8 mouse cellular contexts compared by ENCODE assay signal in the genomic region with DNA sequence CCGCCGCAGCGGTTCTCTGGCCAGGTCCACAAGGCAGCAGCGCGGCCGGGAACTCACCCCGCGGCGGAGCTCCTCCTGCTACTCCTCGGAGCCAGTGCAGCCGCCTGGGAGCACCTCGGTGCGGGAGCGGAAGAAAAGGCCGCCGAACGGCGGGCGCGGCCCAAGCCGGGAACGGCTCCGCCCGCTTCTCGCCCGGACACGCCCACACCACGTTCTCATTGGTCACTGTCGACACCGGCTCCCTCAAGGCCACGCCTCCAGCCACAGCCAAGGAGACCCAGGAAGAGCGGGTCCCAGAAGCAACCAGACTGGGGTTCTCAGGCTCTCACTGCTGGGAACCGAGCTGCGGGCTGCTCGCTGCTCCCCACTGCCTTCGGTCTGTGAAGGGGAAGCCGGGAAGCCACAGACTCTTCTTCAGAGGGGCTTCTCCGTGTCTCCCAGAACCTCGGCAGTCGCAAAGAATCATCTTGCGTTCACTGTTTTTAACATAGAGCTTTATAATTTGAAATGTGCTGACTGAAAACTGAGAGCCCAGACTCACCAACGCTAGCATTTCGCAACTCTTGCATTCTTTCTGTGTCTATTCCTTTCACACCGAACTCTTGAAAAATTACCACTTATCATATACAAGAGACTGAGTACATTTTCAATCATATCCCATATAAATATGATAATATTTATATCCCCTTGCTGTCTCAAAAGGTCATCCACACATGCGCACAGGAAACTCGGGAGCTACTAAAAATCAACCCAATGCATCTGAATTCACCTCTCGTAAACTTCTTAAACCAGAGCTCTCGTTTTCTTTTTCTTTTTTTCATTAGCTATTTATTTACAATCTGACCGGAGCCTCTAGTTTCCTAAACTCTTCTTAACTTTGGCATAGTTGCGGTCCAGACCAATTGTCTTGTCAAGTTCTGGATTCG. TPM values are rescaled to one million over a fixed set of nuclear protein-coding genes. Genes with fewer than 3 reads are reported as not detected.
DNase-seq lines count a peak whose midpoint lies in the region; ATAC-seq and TF ChIP-seq lines count a peak whose summit lies in the region.

A gene (minus strand): TSS at position 170 of the 926 bp plus-strand sequence.

- peaks cover 10% of the 10 kb centered on the region for H3K27me3 ChIP-seq in embryonic facial prominence, embryonic 15.5 days
- peaks cover 10% of the 10 kb centered on the region for H3K27me3 ChIP-seq in kidney, embryonic 14.5 days (ENCODE audit: control insufficient read depth, insufficient read depth, low read length)
- H3K27me3 ChIP-seq in limb, embryonic 15.5 days = peaks cover 12% of the 10 kb centered on the region

- peak; percentile 95 for DNase-seq in 416B (ENCODE audit: low read depth)
- DNase-seq in heart, adult 8-10 months (ENCODE audit: low spot score) = peak; percentile 97
- peak; percentile 90 for DNase-seq in monocyte, adult 2 months (ENCODE audit: low read depth in 1 of 2, low spot score in 2 of 2)
- DNase-seq in spleen, postnatal 36 days (ENCODE audit: low spot score in 2 of 2) = peak; percentile 97

- H3K4me1 ChIP-seq in bone marrow, adult 2 months (ENCODE audit: control insufficient read depth, insufficient read depth, low read length) = no peaks in the 10 kb centered on the region; the same call in none of the 2 replicates
- H3K4me1 ChIP-seq in embryonic facial prominence, embryonic 15.5 days = 0 out of 2 replicates have a peak, but pooled peaks cover 3% of the 10 kb centered on the region
- H3K4me1 ChIP-seq in kidney, embryonic 14.5 days (ENCODE audit: control insufficient read depth, insufficient read depth, low read length) = no peaks in the 10 kb centered on the region
- H3K4me1 ChIP-seq in limb, embryonic 15.5 days = peaks cover 5% of the 10 kb centered on the region

- 4% methylated on average over 51 of the region's 51 CpGs for WGBS in bone marrow, adult 2 months
- WGBS in embryonic facial prominence, embryonic 15.5 days = 5% methylated on average over 51 of the region's 51 CpGs
- 6% methylated on average over 48 of the region's 51 CpGs for WGBS in kidney, embryonic 14.5 days
- WGBS in limb, embryonic 15.5 days = 5% methylated on average over 51 of the region's 51 CpGs

- no peak for TF ChIP-seq CTCF in bone marrow, adult 2 months (IDR thresholded peaks at IDR 0.05; ENCODE audit: control insufficient read depth, insufficient read depth, low read length)

- TF ChIP-seq POLR2A in bone marrow, adult 2 months (IDR thresholded peaks at IDR 0.05; ENCODE audit: borderline replicate concordance, control insufficient read depth, low read depth, low read length) = peak; percentile 93

- H3K27ac ChIP-seq in bone marrow, adult 2 months (ENCODE audit: control insufficient read depth, insufficient read depth, low read depth, low read length, poor library complexity) = peak within 1 kb of the TSS; percentile 91
- H3K27ac ChIP-seq in embryonic facial prominence, embryonic 15.5 days (replicated peaks) = peak within 1 kb of the TSS; percentile 79; the same call in 1 of the 2 replicates
- H3K27ac ChIP-seq in kidney, embryonic 14.5 days (ENCODE audit: low read depth, low read length) = peak within 1 kb of the TSS; percentile 49; the same call in 1 of the 2 replicates
- peak within 1 kb of the TSS; percentile 74; the same call in 1 of the 2 replicates for H3K27ac ChIP-seq in limb, embryonic 15.5 days

- H3K36me3 ChIP-seq in embryonic facial prominence, embryonic 15.5 days = no peaks in the 10 kb centered on the region
- H3K36me3 ChIP-seq in kidney, embryonic 14.5 days (ENCODE audit: control insufficient read depth, insufficient read depth, low read length) = no peaks in the 10 kb centered on the region
- no peaks in the 10 kb centered on the region for H3K36me3 ChIP-seq in limb, embryonic 15.5 days

- peak within 1 kb of the TSS; percentile 95 for H3K4me3 ChIP-seq in bone marrow, adult 2 months (replicated peaks; ENCODE audit: control insufficient read depth, low read depth, low read length)
- H3K4me3 ChIP-seq in embryonic facial prominence, embryonic 15.5 days (replicated peaks) = peak within 1 kb of the TSS; percentile 70
- peak within 1 kb of the TSS; percentile 77 for H3K4me3 ChIP-seq in kidney, embryonic 14.5 days (ENCODE audit: low read length)
- H3K4me3 ChIP-seq in limb, embryonic 15.5 days = peak within 1 kb of the TSS; percentile 75

- no peaks in the 10 kb centered on the region for H3K9me3 ChIP-seq in embryonic facial prominence, embryonic 15.5 days (replicated peaks)
- H3K9me3 ChIP-seq in kidney, embryonic 14.5 days (ENCODE audit: control insufficient read depth, low read length) = no peaks in the 10 kb centered on the region
- no peaks in the 10 kb centered on the region for H3K9me3 ChIP-seq in limb, embryonic 15.5 days

- peak within 1 kb of the TSS; percentile 90 for H3K4me2 ChIP-seq in embryonic facial prominence, embryonic 15.5 days (replicated peaks)
- peak within 1 kb of the TSS; percentile 77 for H3K4me2 ChIP-seq in kidney, embryonic 14.5 days (replicated peaks; ENCODE audit: low read depth, low read length)
- peak within 1 kb of the TSS; percentile 91 for H3K4me2 ChIP-seq in limb, embryonic 15.5 days

- peak; percentile 99 for ATAC-seq in embryonic facial prominence, embryonic 15.5 days (ENCODE audit: insufficient number of reproducible peaks, low FRiP score, low TSS enrichment, low read depth)
- peak; percentile 99 for ATAC-seq in kidney, embryonic 14.5 days (ENCODE audit: low FRiP score, low TSS enrichment)
- ATAC-seq in limb, embryonic 15.5 days (ENCODE audit: insufficient number of reproducible peaks, low FRiP score, low TSS enrichment, low read depth) = peak; percentile 97

- peak within 1 kb of the TSS; percentile 57 for H3K9ac ChIP-seq in embryonic facial prominence, embryonic 15.5 days
- H3K9ac ChIP-seq in kidney, embryonic 14.5 days (ENCODE audit: low read depth, low read length) = peak within 1 kb of the TSS; percentile 65
- H3K9ac ChIP-seq in limb, embryonic 15.5 days = peak within 1 kb of the TSS; percentile 51

RNA-seq across cellular contexts. Expression of the gene that starts here (rescaled TPM):
- 4.3 and 6.7 TPM in 2 replicates for polyA plus RNA-seq in bone marrow, adult 2 months (2011; ENCODE audit: insufficient read depth, insufficient read length, low replicate concordance, missing spikeins)
- 3.5 and 3.8 TPM in 2 replicates for polyA plus RNA-seq in embryonic facial prominence, embryonic 15.5 days (2015; fragmentation: Nextera tagmentation; extraction: Ambion mirVana)
- 10 to 100 TPM; 11.0 to 13.3 (median 11.6) TPM for total RNA-seq in heart, adult 8-10 months (2022)
- polyA plus RNA-seq in kidney, embryonic 14.5 days (2014; fragmentation: Nextera tagmentation; extraction: Ambion mirVana) = 8.1 and 9.6 TPM in 2 replicates
- 2.6 and 3.7 TPM in 2 replicates for polyA plus RNA-seq in limb, embryonic 15.5 days (2015; fragmentation: Nextera tagmentation; extraction: Ambion mirVana)

Comparison
In these comparisons a context has a peak if more than half of its experiments do, and no peak if none do; other contexts are left out.
1. Peak in every context shown above with its lines: DNase-seq, ATAC-seq, H3K4me3 ChIP-seq and H3K27ac ChIP-seq.